Mouse (Mus musculus) heart, postnatal 25 days (tissue): ENCODE results near the gene Pet100. TPM values are rescaled to one million over a fixed set of nuclear protein-coding genes. Genes with fewer than 3 reads are reported as not detected.

Source experiments
- DNase-seq: peaks from one replicate; pipeline ENCODE4 v3.0.0; 2022; ENCODE audit warnings: low spot score
- intact Hi-C: fragments of 180-260 bp; cut with DNase I; formaldehyde crosslinking; loops from one replicate; pipeline ENCODE4 v1.15.1; 2025
- total RNA-seq, 2 experiments: library from RNA; stranded (reverse); gene quantifications; 2 replicates each; pipeline ENCODE4 v1.2.3; 2021

Gene Pet100
- total RNA-seq, 2 experiments from 2014 or later = 70.6 to 80.3 TPM

- no peak for DNase-seq
- intact Hi-C loops = loop anchor here (5.0 kb wide), 1 partner anchor 105 kb away; the partner anchor contains the start of gene Pnpla6
Measured at GRCm38 (mm10) chr8:3622119-3622518, 771 bp downstream of the Pet100 start.

GRCm38 (mm10) chr8:3625445-3625844, 4.1 kb downstream of the Pet100 start, which contains the start of gene Pcp2:
Gene Pcp2 (minus strand): TSS chr8:3625545.
- DNase-seq = no peak
- intact Hi-C loops = loop anchor here (2.0 kb wide), 1 partner anchor 47 kb away; the partner anchor contains the start of gene Fcor

- intact Hi-C loops = no loop called here
- no peak for DNase-seq
Measured at GRCm38 (mm10) chr8:3626971-3627370, 5.6 kb downstream of the Pet100 start.

GRCm38 (mm10) chr8:3628014-3628413, 6.7 kb downstream of the Pet100 start:
- no peak for DNase-seq
- intact Hi-C loops = no loop called here

GRCm38 (mm10) chr8:3630647-3631477, 9.5 kb downstream of the Pet100 start, which contains the start of gene Stxbp2:
Gene Stxbp2 (plus strand): TSS chr8:3630955.
- intact Hi-C loops = no loop called here
- DNase-seq = no peak

DNA sequence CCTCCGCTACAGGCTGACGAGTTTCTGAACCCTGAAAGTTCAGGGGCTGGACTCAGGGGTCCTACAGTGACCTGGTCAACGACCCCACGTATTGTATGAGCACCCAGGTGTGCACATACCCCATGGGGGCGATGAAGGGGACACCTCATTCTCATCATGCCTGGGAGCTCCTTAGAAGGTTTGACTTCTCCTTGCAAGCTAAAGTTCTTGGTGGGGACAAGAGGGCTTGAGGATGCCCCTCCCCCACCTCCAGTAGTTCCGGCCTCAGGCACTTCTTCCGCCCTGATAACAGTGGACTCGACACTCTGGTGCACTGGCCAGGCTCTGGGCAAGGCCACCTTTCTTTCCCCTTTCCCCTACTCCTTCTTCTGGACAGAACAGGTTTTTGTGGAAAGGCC, 10.1 kb downstream of the Pet100 start:
- no peak for DNase-seq
- intact Hi-C loops = no loop called here

DNA sequence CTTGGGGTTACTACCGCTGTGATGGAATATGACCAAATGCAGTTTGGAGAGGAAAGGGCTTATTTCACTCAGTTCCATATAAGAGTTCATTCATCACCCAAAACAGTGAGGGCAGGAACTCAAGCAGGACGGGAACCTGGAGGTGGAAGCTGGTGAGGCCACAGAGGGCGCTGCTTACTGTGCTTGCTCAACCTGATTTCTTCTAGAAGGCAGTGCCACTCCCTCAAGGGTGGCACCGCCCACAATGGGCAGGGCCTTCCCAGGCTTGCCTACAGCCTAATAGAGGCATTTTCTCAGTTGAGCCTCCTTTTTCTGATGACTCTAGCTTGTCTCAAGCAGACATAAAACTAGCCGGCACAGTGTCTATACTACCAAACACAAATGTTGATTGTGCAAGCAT, 24.5 kb downstream of the Pet100 start:
- intact Hi-C loops = no loop called here
- no peak for DNase-seq

DNA sequence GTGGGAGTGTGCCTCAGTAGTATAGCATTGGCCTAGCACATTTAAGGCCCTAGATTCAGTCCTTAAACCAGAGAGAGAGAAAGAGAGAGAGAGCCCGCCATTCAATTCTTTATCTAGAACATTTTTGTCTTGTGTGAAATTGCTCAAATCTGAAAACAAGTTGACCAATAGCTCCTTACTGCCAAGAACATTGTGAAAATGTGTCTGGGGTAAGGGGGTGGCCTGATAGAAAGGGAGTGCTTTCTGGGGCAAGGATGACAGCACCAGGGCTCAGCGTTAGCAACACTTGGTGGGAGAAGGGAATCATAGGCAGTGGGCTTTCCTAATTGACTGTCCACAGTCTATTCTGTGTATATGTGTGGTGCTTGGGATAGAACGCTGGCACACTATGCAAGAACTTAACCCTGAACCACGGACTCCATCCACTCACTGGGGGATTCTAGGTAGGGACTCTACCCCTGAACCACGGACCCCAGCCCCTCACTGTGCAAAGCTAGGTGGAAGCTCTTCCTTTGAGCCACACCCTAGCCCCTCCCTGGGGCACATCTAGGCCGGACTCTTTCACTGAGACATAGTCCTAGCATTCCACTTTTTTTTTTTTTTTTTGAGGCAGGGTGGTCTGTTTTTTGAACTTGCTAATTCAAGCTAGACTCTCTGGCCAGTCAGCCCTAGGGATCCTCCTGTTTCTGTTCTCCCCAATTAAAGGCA, 25.6 kb downstream of the Pet100 start:
- intact Hi-C loops = no loop called here
- DNase-seq = no peak

DNA sequence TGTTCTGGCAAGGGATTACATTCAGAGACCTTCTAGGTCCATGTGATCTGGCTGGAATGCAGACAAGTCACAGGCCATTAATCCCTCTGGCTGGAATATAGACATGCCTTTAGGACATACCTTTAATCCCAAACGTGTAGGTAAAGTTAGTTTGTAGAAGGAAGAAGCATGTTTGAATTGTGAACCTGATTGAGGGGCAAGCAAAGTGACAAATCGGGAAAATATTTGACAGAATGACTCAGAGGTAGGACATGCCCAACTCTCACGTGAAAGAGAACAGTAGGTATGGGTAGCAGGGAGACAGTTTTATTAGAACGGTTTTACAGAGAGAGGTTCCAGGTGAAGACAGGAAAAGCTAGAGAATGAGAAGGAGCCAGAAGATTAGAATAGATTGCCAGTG, 26.2 kb downstream of the Pet100 start:
- no peak for DNase-seq
- intact Hi-C loops = no loop called here

- intact Hi-C loops = no loop called here
- DNase-seq = no peak
Measured at GRCm38 (mm10) chr8:3648268-3648667, 26.9 kb downstream of the Pet100 start.

GRCm38 (mm10) chr8:3648990-3649389, 27.6 kb downstream of the Pet100 start:
- intact Hi-C loops = no loop called here
- no peak for DNase-seq

GRCm38 (mm10) chr8:3652845-3653244, 31.5 kb downstream of the Pet100 start:
- DNase-seq = no peak
- intact Hi-C loops = no loop called here

DNA sequence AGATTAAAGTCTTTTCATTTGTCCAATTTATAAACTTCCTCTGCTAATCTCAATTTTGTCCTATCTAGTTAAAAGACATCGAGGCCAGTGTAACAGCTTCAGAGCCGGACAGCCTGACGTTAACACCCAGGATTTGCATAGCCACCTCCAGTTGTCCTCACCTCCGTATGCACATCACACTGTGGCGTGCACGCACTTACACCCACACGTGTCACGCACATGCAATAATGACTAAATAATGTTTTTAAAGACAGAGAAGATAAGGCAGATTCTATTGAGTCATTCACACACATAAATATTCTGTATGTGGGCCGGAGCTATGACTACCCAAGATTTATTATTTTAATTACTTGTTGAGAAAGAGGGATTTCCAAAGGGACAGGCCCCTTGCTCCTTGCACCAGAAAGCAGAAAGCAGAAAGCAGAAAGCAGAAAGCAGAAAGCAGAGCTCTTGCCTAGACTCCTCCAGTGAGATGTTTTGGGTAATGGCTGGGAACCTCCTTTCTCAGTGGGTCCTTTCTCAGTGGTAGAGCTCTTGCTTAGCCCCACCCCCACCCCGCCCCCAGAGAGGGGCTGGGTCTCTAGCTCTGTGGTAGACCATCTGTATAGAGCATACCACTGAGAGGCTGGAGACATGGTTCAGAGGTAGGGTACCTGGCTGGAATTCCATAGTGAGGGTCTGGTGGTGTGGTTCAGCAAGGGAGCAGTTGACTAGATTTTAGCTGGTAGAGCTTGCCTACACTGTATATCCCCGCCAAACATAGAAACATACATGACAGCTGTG, 33.6 kb downstream of the Pet100 start:
- intact Hi-C loops = no loop called here
- DNase-seq = no peak

DNA sequence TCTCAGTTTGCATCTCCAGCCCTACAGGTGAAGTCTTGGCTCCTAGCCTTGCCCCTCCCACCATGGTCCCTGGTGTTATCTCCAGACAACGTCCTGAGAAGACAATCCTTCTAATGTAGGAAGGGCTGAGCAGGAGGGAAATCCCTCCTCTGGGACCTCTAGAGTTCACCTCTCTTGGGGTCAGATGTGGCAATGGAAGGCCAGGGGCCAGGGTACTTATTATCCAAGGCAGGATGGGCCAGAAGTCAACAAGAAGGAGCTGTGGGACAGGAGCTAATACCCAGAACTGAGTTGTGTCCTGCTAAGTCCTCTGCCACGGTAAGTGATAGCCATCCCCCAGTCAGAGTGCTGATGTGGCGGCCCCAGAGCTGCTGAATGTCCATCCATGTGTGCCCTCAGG, 34.2 kb downstream of the Pet100 start, which contains the start of gene Retn:
Retn (plus strand) TSS at position 245 of the 400 bp plus-strand sequence.
- DNase-seq = no peak
- intact Hi-C loops = no loop called here

DNA sequence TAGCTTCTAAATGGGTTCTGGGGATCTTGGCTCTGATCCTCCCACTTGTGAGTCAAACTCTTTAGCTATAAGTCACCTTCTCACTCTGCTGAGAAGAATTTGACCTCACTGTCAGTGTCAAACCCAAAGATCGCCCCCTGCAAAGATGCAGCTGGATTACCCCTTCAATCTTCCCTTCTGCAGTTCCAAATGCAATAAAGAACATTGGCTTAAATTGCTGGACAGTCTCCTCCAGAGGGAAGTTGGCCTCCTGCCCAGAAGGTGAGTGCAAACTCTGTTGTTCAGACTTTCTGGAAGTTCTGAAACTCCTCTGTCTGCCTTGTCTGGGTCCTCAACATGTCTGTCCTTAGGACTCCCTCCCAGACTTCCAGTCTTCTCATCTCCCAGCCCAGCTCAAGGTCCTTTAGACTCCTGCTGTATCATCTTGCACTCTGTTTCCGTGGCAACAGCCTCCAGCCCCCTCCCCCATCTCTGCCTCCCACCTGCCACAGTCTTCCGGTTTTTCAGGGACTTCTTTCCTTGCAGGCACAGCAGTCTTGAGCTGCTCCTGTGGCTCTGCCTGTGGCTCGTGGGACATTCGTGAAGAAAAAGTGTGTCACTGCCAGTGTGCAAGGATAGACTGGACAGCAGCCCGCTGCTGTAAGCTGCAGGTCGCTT, 35.5 kb downstream of the Pet100 start:
- intact Hi-C loops = no loop called here
- no peak for DNase-seq

GRCm38 (mm10) chr8:3660889-3661288, 39.5 kb downstream of the Pet100 start:
- no peak for DNase-seq
- intact Hi-C loops = no loop called here

DNA sequence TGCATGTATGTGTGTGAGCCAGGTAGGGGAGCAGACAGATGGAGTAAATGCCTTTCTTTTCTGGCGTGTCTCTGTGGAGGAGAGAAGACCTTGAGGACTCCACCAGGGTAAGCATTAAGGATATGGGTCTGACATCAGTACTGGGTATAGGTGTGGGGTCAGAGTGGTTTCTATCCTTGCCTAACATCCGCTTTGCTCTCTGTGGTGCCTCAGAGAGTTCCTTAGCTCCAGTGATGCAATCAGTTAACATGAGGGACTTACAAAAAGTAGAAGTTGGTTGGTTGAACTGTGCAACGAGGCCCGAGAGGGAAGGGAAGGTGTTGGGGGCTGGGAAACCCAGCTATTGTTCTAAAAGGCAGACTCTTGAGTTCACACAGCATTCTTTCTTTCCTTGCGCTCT, 43.1 kb downstream of the Pet100 start:
- DNase-seq = no peak
- intact Hi-C loops = no loop called here

DNA sequence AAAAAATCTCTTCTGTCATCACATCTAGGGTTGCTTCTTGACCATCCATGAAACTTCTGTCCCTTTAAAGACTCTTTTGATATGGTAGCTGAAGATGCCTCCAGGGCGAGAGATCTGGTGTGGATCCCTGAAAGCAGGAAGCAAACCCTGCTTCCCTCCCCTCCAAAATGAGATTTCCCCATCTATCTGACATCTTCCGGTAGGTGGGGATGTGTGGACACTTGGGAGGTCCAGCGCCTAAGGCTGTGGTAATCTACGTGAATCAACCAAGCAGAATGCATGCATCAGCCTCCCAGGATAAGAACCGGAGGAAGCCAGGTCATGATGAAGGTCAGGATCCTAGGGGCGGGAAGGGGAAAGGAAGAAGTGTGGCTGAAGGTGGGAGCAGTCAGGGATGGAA, 44.2 kb downstream of the Pet100 start, which contains the start of gene Mcemp1:
Mcemp1 (plus strand) TSS at position 248 of the 400 bp plus-strand sequence.
- intact Hi-C loops = no loop called here
- no peak for DNase-seq

- intact Hi-C loops = no loop called here
- DNase-seq = no peak
Measured at GRCm38 (mm10) chr8:3670388-3670787, 49.0 kb downstream of the Pet100 start.
